Mouse (Mus musculus): ENCODE data around the gene Mlec. TPM values are rescaled to one million over a fixed set of nuclear protein-coding genes. Genes with fewer than 3 reads are reported as not detected.
"Not testable (repeated sequence)": the region's sequence is repeated elsewhere in the genome, so short reads cannot be mapped to it uniquely, and the experiment has no call there.

The Mlec gene
- total RNA-seq, 2 experiments from 2014 or later, result 67.9 to 77.9 TPM

DNA sequence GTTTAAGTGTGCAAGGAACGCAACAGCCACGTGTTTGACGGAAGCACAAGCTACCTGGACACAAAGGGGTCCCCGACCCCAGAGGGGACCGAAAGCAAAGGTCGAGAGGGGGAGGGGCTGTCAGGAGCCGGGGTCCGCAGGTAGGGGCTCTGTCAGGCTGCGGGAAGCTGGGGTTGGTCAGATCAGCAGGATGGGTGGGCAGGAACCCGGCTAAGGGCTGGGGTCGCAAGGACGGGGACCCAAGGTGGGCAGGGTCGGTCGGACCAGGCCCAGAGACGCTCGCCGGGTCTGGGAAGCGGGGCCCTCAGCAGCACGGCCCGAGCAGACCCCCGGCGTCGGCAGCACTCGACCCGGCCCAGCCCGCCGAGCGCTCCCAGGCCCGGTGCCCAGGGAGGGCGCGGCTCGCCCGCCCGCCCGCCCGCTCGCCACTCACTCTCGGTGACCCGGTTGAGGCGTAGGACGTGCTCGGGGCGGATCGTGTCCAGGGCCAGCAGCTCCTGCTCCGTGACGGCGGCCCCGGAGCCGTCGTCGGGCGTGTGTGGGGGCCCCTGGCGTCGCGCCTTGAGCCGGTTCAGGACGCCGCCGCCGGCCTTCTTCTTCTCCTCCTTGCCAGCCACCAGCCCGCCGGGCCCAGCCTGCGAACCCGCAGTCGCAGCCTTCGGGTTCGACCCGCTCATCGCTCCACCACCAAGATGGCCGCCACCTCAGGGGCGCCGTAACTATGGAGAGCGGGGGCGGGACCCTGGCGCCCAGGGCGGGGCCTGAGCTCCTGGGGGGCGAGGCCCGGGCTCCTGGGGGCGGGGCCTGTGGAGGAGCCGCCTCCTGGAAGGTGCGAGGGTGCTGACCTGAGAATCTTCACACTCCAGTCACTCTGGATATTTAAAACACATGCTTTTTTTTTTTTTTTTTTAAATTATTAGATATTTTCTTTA lies 23.5 kb downstream of the Mlec start, which contains the start of gene Unc119b:
TSS of gene Unc119b (minus strand) at position 742 of the 932 bp plus-strand sequence.
- DNase-seq (ENCODE audit: low spot score in 2 of 2), result peak; percentile 77 to 86
- intact Hi-C loops (cut with DNase I), result no loop called here

DNA sequence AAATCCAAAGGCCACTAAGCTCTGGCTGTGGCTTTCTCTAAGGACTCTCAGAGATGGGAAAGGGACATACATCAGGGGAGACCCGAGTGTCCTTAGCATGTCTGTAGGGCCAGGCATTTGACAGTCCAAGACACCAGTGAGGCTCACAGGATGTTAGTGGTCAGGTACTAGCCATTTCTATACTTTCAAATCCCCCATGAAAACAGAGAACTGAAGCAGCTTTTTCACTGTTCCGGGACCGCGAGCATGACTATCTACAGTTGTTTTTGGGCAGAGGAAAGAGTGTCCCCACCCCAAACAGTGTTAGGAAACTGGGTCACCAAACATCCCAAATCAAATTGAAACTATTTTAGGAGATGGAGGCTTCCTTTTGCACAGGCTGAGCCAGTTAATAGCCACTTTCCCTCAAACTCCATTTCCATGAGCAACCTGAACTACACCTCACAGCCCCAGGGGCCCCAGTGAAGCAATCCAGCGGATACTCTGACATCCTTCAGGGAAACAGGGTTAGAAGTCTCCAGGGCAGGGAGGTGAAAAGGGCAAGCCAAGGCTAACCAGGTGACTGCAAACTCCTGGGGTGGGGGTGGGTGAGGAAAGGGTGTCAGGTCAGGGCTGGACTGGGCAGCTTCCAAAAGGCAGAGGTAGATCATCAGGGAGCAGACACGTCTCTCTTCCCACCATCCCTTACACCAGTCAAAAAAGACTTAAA lies 24.5 kb downstream of the Mlec start:
- intact Hi-C loops (cut with DNase I), result no loop called here
- DNase-seq (ENCODE audit: low spot score in 2 of 2), result no peak

GRCm38 (mm10) chr5:115132465-115132864 lies 25.5 kb downstream of the Mlec start:
- intact Hi-C loops (cut with DNase I), result no loop called here
- no peak for DNase-seq (ENCODE audit: low spot score in 2 of 2)

DNA sequence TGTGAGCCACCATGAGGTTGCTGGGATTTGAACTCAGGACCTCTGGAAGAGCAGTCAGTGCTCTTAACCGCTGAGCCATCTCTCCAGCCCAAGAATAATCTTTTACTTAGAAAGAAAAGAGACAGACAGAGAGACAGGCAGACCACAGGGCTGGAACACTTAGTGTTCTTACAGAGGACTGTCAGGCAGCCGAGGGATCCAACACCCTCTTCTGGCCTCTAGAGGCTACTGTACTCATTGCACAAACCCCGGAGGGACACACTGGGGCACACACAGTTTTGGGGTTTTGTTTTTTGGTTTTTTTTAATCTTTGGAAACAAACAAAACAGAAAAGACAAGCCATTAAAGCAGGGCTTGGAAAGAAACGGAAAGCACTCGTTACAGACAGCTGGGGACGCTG lies 28.7 kb downstream of the Mlec start:
- intact Hi-C loops (cut with DNase I), result loop anchor here (5.0 kb wide), 2 partner anchors 33 to 108 kb away; partner anchors contain the start of gene Pop5
- DNase-seq (ENCODE audit: low spot score in 2 of 2), result no peak

DNA sequence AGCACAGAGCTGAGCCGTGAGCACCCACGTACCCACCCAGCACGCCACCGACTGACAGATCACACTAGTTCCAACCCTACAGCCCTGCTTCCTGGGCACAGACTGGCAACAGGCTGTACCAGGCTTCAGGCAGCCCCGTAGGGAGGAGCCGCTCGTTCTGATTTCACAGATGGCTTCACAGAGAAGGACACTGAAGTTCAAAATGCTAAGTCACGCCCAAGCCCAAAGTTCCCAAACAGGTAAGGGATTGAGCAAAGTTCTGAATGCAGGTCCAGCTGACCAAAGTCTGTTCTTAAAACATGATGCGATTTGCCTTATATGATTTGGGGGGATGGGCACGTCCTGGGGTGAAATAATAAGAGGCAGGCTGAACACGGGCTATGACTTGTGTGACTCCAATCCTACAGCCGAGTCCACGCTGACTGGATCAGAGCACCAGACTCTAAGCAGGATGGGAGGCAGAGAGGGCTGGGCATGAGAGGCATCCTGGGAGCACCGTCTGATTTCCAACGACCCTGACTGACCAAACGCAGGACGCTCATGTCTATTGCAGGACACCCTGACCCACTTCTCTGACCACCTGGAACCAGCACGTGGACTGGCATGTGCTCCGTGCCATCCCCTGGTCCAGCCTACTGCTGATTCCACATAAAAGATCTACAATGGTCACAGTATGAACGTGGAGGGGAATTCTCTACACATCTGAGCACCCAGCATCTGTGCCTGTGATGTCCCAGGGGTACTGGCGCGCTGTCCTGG lies 30.4 kb downstream of the Mlec start:
- no peak for DNase-seq (ENCODE audit: low spot score in 2 of 2)
- intact Hi-C loops (cut with DNase I), result loop anchor here (5.0 kb wide), 2 partner anchors 35 to 110 kb away; partner anchors contain the start of gene Pop5

GRCm38 (mm10) chr5:115126578-115127312 lies 31.2 kb downstream of the Mlec start:
- no peak for DNase-seq (ENCODE audit: low spot score in 2 of 2)
- intact Hi-C loops (cut with DNase I), result loop anchor here (5.0 kb wide), 2 partner anchors 36 to 111 kb away; partner anchors contain the start of gene Pop5

DNA sequence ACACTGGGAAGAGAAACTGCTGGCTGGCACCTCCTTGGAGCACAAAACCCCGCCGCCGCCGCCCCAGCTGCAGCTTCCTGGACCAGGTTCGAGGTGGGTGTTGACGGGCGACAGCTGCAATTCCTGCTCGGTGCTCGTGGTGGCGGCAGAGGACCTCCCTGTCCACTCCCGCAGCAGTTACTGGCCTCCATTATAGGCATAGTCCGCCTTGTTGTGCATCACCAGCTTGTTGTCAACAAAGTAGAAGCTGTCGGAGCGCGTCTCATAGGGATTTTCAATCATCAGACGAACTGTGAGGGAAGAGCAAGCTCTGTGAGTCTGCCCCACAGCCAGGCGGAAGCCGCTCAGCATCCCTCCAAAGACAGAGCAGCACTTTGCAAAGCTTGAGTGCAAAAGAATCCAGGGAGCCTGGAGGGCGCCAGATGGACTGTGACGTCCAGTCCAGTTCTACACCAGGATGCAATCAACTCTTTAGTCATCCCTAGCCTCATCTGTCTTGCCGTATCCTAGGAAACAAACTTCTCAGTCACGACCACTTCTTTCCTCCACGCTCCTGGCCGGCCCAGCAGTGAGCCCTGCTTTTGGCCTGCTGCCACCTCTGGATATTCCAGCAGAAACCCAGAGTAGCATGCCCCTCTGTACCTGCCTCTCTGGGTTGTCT lies 32.6 kb downstream of the Mlec start:
- intact Hi-C loops (cut with DNase I), result loop anchor here (5.0 kb wide), 2 partner anchors 37 to 112 kb away; partner anchors contain the start of gene Pop5

GRCm38 (mm10) chr5:115124690-115125089 lies 33.3 kb downstream of the Mlec start:
- no peak for DNase-seq (ENCODE audit: low spot score in 2 of 2)
- intact Hi-C loops (cut with DNase I), result loop anchor here (5.0 kb wide), 2 partner anchors 38 to 113 kb away; partner anchors contain the start of gene Pop5

More for the DNA sequence above, 32.6 kb downstream of the Mlec start:
- peak; percentile 88 to 93 for DNase-seq (ENCODE audit: low spot score in 2 of 2)

GRCm38 (mm10) chr5:115120978-115121377 lies 37.0 kb downstream of the Mlec start:
- intact Hi-C loops (cut with DNase I), result no loop called here
- DNase-seq (ENCODE audit: low spot score in 2 of 2), result no peak

DNA sequence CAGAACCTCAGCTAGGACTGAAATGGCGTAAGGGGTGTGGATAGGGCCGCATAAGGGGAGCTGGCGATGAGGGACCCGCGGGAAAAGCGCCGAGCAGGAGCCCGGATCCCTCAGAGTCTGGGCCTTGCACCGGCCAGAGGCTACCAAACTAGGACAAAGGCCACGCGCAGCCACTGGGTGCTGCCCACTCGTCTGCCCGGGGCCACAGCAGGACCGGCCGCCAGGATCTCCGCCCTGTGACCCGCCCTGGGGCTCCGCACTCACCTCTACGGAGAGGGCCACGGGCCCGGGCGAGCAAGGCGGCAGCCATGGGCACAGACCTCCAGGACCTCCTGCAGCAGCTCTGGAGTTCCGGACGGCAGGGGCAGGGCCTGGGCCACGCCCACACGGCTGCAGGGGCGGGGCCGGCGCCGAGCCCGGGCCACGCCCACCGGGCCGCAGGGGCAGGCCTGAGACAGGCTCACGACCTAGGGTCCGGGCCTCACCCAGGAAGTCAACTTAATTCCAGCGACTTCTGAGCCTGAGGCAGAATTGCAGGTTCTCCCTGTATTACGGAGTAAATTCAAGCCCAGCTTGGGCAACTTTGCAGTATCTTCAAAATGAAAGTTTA lies 38.9 kb downstream of the Mlec start, which contains the start of gene Acads:
TSS of gene Acads (minus strand) at position 386 of the 610 bp plus-strand sequence.
- DNase-seq (ENCODE audit: low spot score in 2 of 2), result peak in 1 of 2 experiments; percentile 62
- intact Hi-C loops (cut with DNase I), result no loop called here

DNA sequence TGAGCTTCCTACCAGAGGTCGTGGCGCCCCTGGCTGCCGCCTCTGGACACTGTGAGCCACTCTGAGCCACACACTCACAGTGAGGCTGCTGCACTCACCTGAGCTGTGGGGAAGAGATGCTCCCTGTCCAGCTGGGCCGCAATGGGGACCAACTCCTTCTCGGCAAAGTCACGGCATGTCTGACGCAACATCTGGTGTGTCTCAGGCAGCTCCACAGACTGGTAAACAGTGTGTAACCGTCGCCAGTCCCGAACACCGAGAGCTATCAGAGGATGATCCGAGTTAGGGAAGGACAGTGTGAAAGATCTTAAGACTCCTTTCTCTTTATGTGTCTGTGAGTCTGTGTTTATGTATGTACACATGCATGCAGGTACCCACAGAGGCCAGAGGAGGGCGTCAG lies 40.5 kb downstream of the Mlec start:
- intact Hi-C loops (cut with DNase I), result no loop called here
- DNase-seq (ENCODE audit: low spot score in 2 of 2), result no peak

- DNase-seq (ENCODE audit: low spot score in 2 of 2), result no peak
- intact Hi-C loops (cut with DNase I), result no loop called here
Observed at GRCm38 (mm10) chr5:115116426-115116825, 41.6 kb downstream of the Mlec start.

DNA sequence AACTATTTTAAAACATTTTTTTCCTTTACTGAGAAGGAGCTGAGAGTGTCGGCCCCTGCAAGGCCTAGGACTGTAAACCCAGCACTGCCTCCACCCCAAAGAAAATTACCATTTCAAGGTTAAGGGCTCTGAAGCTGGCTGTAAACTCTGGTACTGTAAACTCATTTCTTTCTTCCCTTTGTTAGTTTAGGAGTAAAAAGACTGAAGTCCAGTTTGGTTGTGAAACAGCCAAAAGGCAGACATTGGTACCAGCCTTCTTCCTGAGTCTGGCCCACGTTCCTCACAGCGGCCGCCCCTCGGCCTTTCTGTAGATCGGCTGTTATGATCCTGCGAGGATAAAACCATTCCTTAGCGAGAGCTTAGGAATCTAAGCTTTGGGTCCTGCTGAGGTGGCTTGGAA lies 43.5 kb downstream of the Mlec start:
- intact Hi-C loops (cut with DNase I), result no loop called here
- DNase-seq (ENCODE audit: low spot score in 2 of 2), result no peak

GRCm38 (mm10) chr5:115113244-115113643 lies 44.7 kb downstream of the Mlec start:
- intact Hi-C loops (cut with DNase I), result no loop called here
- no peak for DNase-seq (ENCODE audit: low spot score in 2 of 2)

DNA sequence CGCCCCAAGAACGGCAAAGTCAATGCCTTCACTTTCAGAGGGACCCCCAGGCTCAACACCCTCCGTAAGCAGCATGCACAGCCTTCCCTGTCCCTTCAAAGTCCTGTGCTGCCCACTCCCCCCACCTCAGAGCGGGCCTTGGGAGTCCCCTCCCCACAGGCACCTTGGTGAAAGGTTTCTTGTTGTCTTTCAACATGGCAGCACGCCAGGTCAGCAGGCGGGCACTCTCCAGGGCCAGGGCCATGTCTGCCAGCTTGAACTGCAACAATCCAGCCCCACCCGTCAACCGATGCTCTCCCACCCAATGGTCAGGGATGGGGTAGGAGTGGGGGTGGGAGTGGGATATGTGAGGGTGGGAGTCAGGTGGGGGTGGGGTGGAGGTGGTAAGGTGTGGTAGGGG lies 46.8 kb downstream of the Mlec start:
- no peak for DNase-seq (ENCODE audit: low spot score in 2 of 2)
- intact Hi-C loops (cut with DNase I), result no loop called here

GRCm38 (mm10) chr5:115103253-115103652 lies 54.7 kb downstream of the Mlec start:
- DNase-seq (ENCODE audit: low spot score in 2 of 2); intact Hi-C loops (cut with DNase I): not testable (repeated sequence)

- DNase-seq (ENCODE audit: low spot score in 2 of 2), result no peak
- intact Hi-C loops (cut with DNase I), result no loop called here
Observed at GRCm38 (mm10) chr5:115102231-115102630, 55.7 kb downstream of the Mlec start.

DNA sequence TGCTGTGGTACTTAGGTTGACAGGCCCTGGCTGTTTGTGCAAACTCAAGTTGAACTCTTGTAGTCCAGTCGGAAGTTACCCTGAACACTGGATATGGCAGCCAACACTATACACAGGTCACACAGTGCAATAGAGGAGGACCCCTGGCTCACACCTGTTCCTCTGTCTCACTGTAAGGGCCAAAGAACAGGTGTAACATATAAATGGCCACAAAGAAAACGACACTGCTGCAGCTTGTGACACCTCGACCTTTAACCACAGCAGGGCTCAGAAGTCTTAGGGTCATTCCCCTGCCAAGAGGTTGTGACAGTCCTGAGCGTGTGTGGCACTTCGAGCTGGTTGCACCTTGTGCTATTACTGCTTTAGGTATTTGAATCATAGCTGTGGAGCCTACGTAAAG lies 57.5 kb downstream of the Mlec start:
- intact Hi-C loops (cut with DNase I), result no loop called here
- no peak for DNase-seq (ENCODE audit: low spot score in 2 of 2)

All from left cerebral cortex, postnatal 14 days (tissue).